Mouse (Mus musculus): ENCODE measurements at regions not wholly inside any gene's neighbourhood (a gene's known extent, or its start where the extent isn't known, plus 50 kb on each side); places are given as distances from the start of the nearest gene placed in this dataset.

GRCm38 (mm10) chr3:121872685-121873084 lies 57.6 kb upstream of the Abcd3 start:
- Histone ChIP-seq H3K27me3 (ENCODE audit: control insufficient read depth, insufficient read depth, low read length) (no peaks in the 10 kb centered on the region), H3K36me3 (ENCODE audit: control insufficient read depth, insufficient read depth, low read length) (no peaks in the 10 kb centered on the region), H3K9ac (ENCODE audit: low read depth, low read length, severe bottlenecking) (no peak overlapping the region), H3K4me1 (ENCODE audit: control insufficient read depth, insufficient read depth, low read length) (no peaks in the 10 kb centered on the region; the same call in 1 of the 2 replicates), H3K4me2 (replicated peaks; ENCODE audit: low read depth, low read length, severe bottlenecking) (no peak overlapping the region), H3K27ac (replicated peaks; ENCODE audit: low read depth, low read length) (no peak overlapping the region), H3K4me3 (replicated peaks; ENCODE audit: low read length) (no peak overlapping the region), H3K9me3 (ENCODE audit: control insufficient read depth, low read length) (no peaks in the 10 kb centered on the region)
- no peak for TF ChIP-seq POLR2A (IDR thresholded peaks at IDR 0.05; ENCODE audit: borderline replicate concordance, extremely low read depth, insufficient read depth, insufficient read length)
- no peak for DNase-seq (ENCODE audit: low spot score)
- 86% methylated on average over 3 of the region's 3 CpGs for WGBS
- no peak for ATAC-seq (ENCODE audit: low FRiP score, low read depth)

DNA sequence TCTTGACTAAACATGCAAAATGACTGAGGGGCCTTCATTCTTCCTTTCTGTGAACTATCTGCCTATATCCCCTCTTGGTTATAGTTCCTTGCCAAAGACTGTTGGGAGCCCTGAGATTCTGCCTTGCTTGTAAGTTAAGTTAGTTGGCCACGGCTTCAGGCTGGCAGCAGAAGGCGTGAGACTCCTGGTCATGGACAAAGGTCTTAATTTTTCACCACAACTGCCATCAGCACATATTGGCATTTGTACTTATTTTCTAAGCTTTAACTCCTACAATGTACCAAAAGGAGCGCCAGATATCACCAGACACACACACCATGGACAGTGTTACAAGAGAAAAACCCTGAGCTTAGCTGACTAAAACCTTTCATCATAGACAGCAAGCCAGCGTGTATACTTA lies 56.7 kb upstream of the Abcd3 start:
- no peaks in the 10 kb centered on the region for H3K9me3 ChIP-seq (ENCODE audit: control insufficient read depth, low read length)
- H3K4me1 ChIP-seq (ENCODE audit: control insufficient read depth, insufficient read depth, low read length), result no peaks in the 10 kb centered on the region; the same call in 1 of the 2 replicates
- DNase-seq (ENCODE audit: low spot score), result no peak
- 87% methylated on average over 4 of the region's 4 CpGs for WGBS
- H3K27ac ChIP-seq (replicated peaks; ENCODE audit: low read depth, low read length), result no peak overlapping the region
- H3K9ac ChIP-seq (ENCODE audit: low read depth, low read length, severe bottlenecking), result no peak overlapping the region
- no peak overlapping the region for H3K4me2 ChIP-seq (replicated peaks; ENCODE audit: low read depth, low read length, severe bottlenecking)
- no peak overlapping the region for H3K4me3 ChIP-seq (replicated peaks; ENCODE audit: low read length)
- H3K27me3 ChIP-seq (ENCODE audit: control insufficient read depth, insufficient read depth, low read length), result no peaks in the 10 kb centered on the region
- TF ChIP-seq POLR2A (IDR thresholded peaks at IDR 0.05; ENCODE audit: borderline replicate concordance, extremely low read depth, insufficient read depth, insufficient read length), result no peak
- H3K36me3 ChIP-seq (ENCODE audit: control insufficient read depth, insufficient read depth, low read length), result no peaks in the 10 kb centered on the region
- ATAC-seq (ENCODE audit: low FRiP score, low read depth), result no peak

- DNase-seq (ENCODE audit: low spot score) (no peak), ATAC-seq (ENCODE audit: low FRiP score, low read depth) (no peak)
- no peak for TF ChIP-seq POLR2A (IDR thresholded peaks at IDR 0.05; ENCODE audit: borderline replicate concordance, extremely low read depth, insufficient read depth, insufficient read length)
- Histone ChIP-seq H3K27ac (replicated peaks; ENCODE audit: low read depth, low read length) (no peak overlapping the region), H3K4me2 (replicated peaks; ENCODE audit: low read depth, low read length, severe bottlenecking) (no peak overlapping the region), H3K4me1 (ENCODE audit: control insufficient read depth, insufficient read depth, low read length) (no peaks in the 10 kb centered on the region; the same call in 1 of the 2 replicates), H3K4me3 (replicated peaks; ENCODE audit: low read length) (no peak overlapping the region), H3K9ac (ENCODE audit: low read depth, low read length, severe bottlenecking) (no peak overlapping the region), H3K9me3 (ENCODE audit: control insufficient read depth, low read length) (no peaks in the 10 kb centered on the region), H3K36me3 (ENCODE audit: control insufficient read depth, insufficient read depth, low read length) (no peaks in the 10 kb centered on the region), H3K27me3 (ENCODE audit: control insufficient read depth, insufficient read depth, low read length) (no peaks in the 10 kb centered on the region)
- WGBS, result 74% methylated on average over 6 of the region's 6 CpGs
Observed at GRCm38 (mm10) chr3:121870726-121871125, 55.6 kb upstream of the Abcd3 start.

DNA sequence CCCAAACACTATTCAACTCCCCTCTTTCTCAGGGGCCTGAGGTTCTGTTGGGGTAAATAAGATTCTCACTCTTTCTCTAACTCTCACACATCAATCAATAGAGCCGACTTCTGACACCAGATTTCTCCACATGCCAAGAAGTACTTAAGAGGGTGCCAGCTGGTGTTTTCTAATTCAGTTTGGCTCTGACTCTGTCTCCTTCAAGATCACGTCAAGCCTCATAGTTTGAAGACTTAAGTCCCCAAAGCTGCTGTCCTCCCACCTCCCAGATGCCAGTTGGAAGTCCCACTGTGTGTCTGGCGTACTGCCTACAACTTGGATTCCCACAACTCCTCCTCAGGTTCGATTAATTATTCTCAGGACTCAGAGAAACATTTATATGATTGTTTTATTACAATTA lies 54.6 kb upstream of the Abcd3 start:
- no peak overlapping the region for H3K27ac ChIP-seq (replicated peaks; ENCODE audit: low read depth, low read length)
- 50% methylated on average over 4 of the region's 4 CpGs for WGBS
- H3K27me3 ChIP-seq (ENCODE audit: control insufficient read depth, insufficient read depth, low read length), result no peaks in the 10 kb centered on the region
- H3K36me3 ChIP-seq (ENCODE audit: control insufficient read depth, insufficient read depth, low read length), result no peaks in the 10 kb centered on the region
- H3K4me3 ChIP-seq (replicated peaks; ENCODE audit: low read length), result no peak overlapping the region
- H3K4me2 ChIP-seq (replicated peaks; ENCODE audit: low read depth, low read length, severe bottlenecking), result no peak overlapping the region
- DNase-seq (ENCODE audit: low spot score) (no peak), ATAC-seq (ENCODE audit: low FRiP score, low read depth) (no peak)
- H3K4me1 ChIP-seq (ENCODE audit: control insufficient read depth, insufficient read depth, low read length), result no peaks in the 10 kb centered on the region; the same call in 1 of the 2 replicates
- no peak overlapping the region for H3K9ac ChIP-seq (ENCODE audit: low read depth, low read length, severe bottlenecking)
- no peaks in the 10 kb centered on the region for H3K9me3 ChIP-seq (ENCODE audit: control insufficient read depth, low read length)
- no peak for TF ChIP-seq POLR2A (IDR thresholded peaks at IDR 0.05; ENCODE audit: borderline replicate concordance, extremely low read depth, insufficient read depth, insufficient read length)

- TF ChIP-seq POLR2A (IDR thresholded peaks at IDR 0.05; ENCODE audit: borderline replicate concordance, extremely low read depth, insufficient read depth, insufficient read length), result no peak
- no peak overlapping the region for H3K27ac ChIP-seq (replicated peaks; ENCODE audit: low read depth, low read length)
- H3K4me1 ChIP-seq (ENCODE audit: control insufficient read depth, insufficient read depth, low read length), result no peaks in the 10 kb centered on the region; the same call in 1 of the 2 replicates
- H3K36me3 ChIP-seq (ENCODE audit: control insufficient read depth, insufficient read depth, low read length), result no peaks in the 10 kb centered on the region
- H3K27me3 ChIP-seq (ENCODE audit: control insufficient read depth, insufficient read depth, low read length), result no peaks in the 10 kb centered on the region
- H3K4me3 ChIP-seq (replicated peaks; ENCODE audit: low read length), result no peak overlapping the region
- no peak for ATAC-seq (ENCODE audit: low FRiP score, low read depth)
- no peak overlapping the region for H3K9ac ChIP-seq (ENCODE audit: low read depth, low read length, severe bottlenecking)
- no peaks in the 10 kb centered on the region for H3K9me3 ChIP-seq (ENCODE audit: control insufficient read depth, low read length)
- 64% methylated on average over 5 of the region's 5 CpGs for WGBS
- H3K4me2 ChIP-seq (replicated peaks; ENCODE audit: low read depth, low read length, severe bottlenecking), result no peak overlapping the region
- no peak for DNase-seq (ENCODE audit: low spot score)
Observed at GRCm38 (mm10) chr3:121867301-121867700, 52.2 kb upstream of the Abcd3 start.

All from limb, embryonic 14.5 days (tissue).